16 mouse cellular contexts compared by ENCODE assay signal in genomic region chr10:37422612-37423011, GRCm38 (mm10).
DNase-seq lines count a peak whose midpoint lies in the region; ATAC-seq and TF ChIP-seq lines count a peak whose summit lies in the region.
"Had no signal": no experiment of that assay in that cellular context is flagged by ENCODE, and none has a peak within 500 bp of the region (broad histone marks: within the 10 kb centered on the region; RNA-seq: fewer than 3 reads in every experiment).

No protein-coding gene starts in this region.

- H3K9ac ChIP-seq in embryonic facial prominence, embryonic 14.5 days (ENCODE audit: low read depth, low read length) = no peak overlapping the region
- H3K9ac ChIP-seq in limb, embryonic 12.5 days (replicated peaks) = no peak overlapping the region
- no peak overlapping the region for H3K9ac ChIP-seq in limb, embryonic 14.5 days (ENCODE audit: low read depth, low read length, severe bottlenecking)
- H3K9ac ChIP-seq in hindbrain, embryonic 16.5 days (ENCODE audit: low read depth, low read length) = no peak overlapping the region
- H3K9ac ChIP-seq: embryonic facial prominence, embryonic 13.5 days; forebrain, embryonic 13.5 days had no signal

- peak; percentile 22; the same call in 1 of the 2 replicates for ATAC-seq in embryonic facial prominence, embryonic 14.5 days (ENCODE audit: low read depth)
- no peak for ATAC-seq in limb, embryonic 12.5 days (ENCODE audit: insufficient number of reproducible peaks, insufficient read depth, low FRiP score, low TSS enrichment, low read depth)
- peak; percentile 72 for ATAC-seq in limb, embryonic 14.5 days (ENCODE audit: low FRiP score, low read depth)
- no peak for ATAC-seq in hindbrain, embryonic 16.5 days
- ATAC-seq: forebrain, embryonic 13.5 days had no signal

- H3K4me3 ChIP-seq in embryonic facial prominence, embryonic 14.5 days (ENCODE audit: low read depth, low read length) = no peak overlapping the region
- no peak overlapping the region for H3K4me3 ChIP-seq in embryonic facial prominence, embryonic 10.5 days
- no peak overlapping the region for H3K4me3 ChIP-seq in limb, embryonic 12.5 days (replicated peaks)
- no peak overlapping the region for H3K4me3 ChIP-seq in limb, embryonic 10.5 days
- H3K4me3 ChIP-seq in limb, embryonic 14.5 days (replicated peaks; ENCODE audit: low read length) = no peak overlapping the region
- H3K4me3 ChIP-seq in hindbrain, embryonic 16.5 days (ENCODE audit: low read length) = no peak overlapping the region
- H3K4me3 ChIP-seq: embryonic facial prominence, embryonic 13.5 days; forebrain, embryonic 13.5 days had no signal

- no peaks in the 10 kb centered on the region for H3K27me3 ChIP-seq in embryonic facial prominence, embryonic 14.5 days (replicated peaks; ENCODE audit: control insufficient read depth, insufficient read depth, low read length)
- H3K27me3 ChIP-seq in embryonic facial prominence, embryonic 10.5 days (replicated peaks; ENCODE audit: low read depth, poor library complexity, severe bottlenecking) = no peaks in the 10 kb centered on the region
- H3K27me3 ChIP-seq in limb, embryonic 12.5 days = no peaks in the 10 kb centered on the region
- no peaks in the 10 kb centered on the region for H3K27me3 ChIP-seq in limb, embryonic 10.5 days (ENCODE audit: low read depth, poor library complexity, severe bottlenecking)
- H3K27me3 ChIP-seq in limb, embryonic 14.5 days (ENCODE audit: control insufficient read depth, insufficient read depth, low read length) = no peaks in the 10 kb centered on the region
- H3K27me3 ChIP-seq in hindbrain, embryonic 16.5 days (replicated peaks; ENCODE audit: control insufficient read depth, insufficient read depth, low read length) = no peaks in the 10 kb centered on the region
- H3K27me3 ChIP-seq: embryonic facial prominence, embryonic 13.5 days; forebrain, embryonic 13.5 days had no signal

- no peak overlapping the region for H3K4me2 ChIP-seq in embryonic facial prominence, embryonic 14.5 days (ENCODE audit: low read depth, low read length)
- no peak overlapping the region for H3K4me2 ChIP-seq in limb, embryonic 12.5 days
- no peak overlapping the region for H3K4me2 ChIP-seq in limb, embryonic 14.5 days (replicated peaks; ENCODE audit: low read depth, low read length, severe bottlenecking)
- H3K4me2 ChIP-seq in hindbrain, embryonic 16.5 days (ENCODE audit: low read length) = no peak overlapping the region
- H3K4me2 ChIP-seq: embryonic facial prominence, embryonic 13.5 days; forebrain, embryonic 13.5 days had no signal

- H3K27ac ChIP-seq in embryonic facial prominence, embryonic 14.5 days (replicated peaks; ENCODE audit: low read depth, low read length) = no peak overlapping the region
- no peak overlapping the region for H3K27ac ChIP-seq in embryonic facial prominence, embryonic 10.5 days (replicated peaks)
- 0 out of 2 replicates have a peak overlapping the region, but pooled peaks have one; percentile 31 for H3K27ac ChIP-seq in limb, embryonic 12.5 days
- no peak overlapping the region for H3K27ac ChIP-seq in limb, embryonic 10.5 days
- H3K27ac ChIP-seq in limb, embryonic 14.5 days (replicated peaks; ENCODE audit: low read depth, low read length) = no peak overlapping the region
- no peak overlapping the region for H3K27ac ChIP-seq in hindbrain, embryonic 16.5 days (ENCODE audit: low read depth, low read length)
- H3K27ac ChIP-seq: embryonic facial prominence, embryonic 13.5 days; forebrain, embryonic 13.5 days had no signal

- TF ChIP-seq POLR2A in limb, embryonic 14.5 days (IDR thresholded peaks at IDR 0.05; ENCODE audit: borderline replicate concordance, extremely low read depth, insufficient read depth, insufficient read length) = no peak

- H3K4me1 ChIP-seq in embryonic facial prominence, embryonic 14.5 days (ENCODE audit: control insufficient read depth, insufficient read depth, low read length) = peaks cover 3% of the 10 kb centered on the region; the same call in 1 of the 2 replicates
- peaks cover 3% of the 10 kb centered on the region; the same call in 1 of the 2 replicates for H3K4me1 ChIP-seq in embryonic facial prominence, embryonic 10.5 days
- H3K4me1 ChIP-seq in limb, embryonic 12.5 days (replicated peaks) = peaks cover 5% of the 10 kb centered on the region; the same call in 1 of the 2 replicates
- 0 out of 2 replicates have a peak, but pooled peaks cover 7% of the 10 kb centered on the region for H3K4me1 ChIP-seq in limb, embryonic 10.5 days
- no peaks in the 10 kb centered on the region for H3K4me1 ChIP-seq in limb, embryonic 14.5 days (ENCODE audit: control insufficient read depth, insufficient read depth, low read length)
- H3K4me1 ChIP-seq in hindbrain, embryonic 16.5 days (ENCODE audit: control insufficient read depth, insufficient read depth, low read depth, low read length) = no peaks in the 10 kb centered on the region
- H3K4me1 ChIP-seq: embryonic facial prominence, embryonic 13.5 days had no signal

- peak; percentile 80 for DNase-seq in embryonic facial prominence, embryonic 14.5 days (ENCODE audit: low spot score)
- DNase-seq in embryonic facial prominence, embryonic 10.5 days (ENCODE audit: low spot score) = no peak
- no peak for DNase-seq in limb, embryonic 10.5 days (ENCODE audit: low spot score)
- DNase-seq in embryo, embryonic 11.5 days (ENCODE audit: low read depth, low spot score) = peak; percentile 22
- peak; percentile 76 for DNase-seq in limb, embryonic 14.5 days (ENCODE audit: low spot score)
- no peak for DNase-seq in thymus, postnatal 10 days (ENCODE audit: low spot score in 2 of 2)
- DNase-seq: cerebellum, adult 2 months; left cerebral cortex, postnatal 4 days; lung, postnatal 36 days; midbrain, embryonic 14.5 days; right cerebral cortex, postnatal 4 days; thymus, postnatal 25 days had no signal

- H3K36me3 ChIP-seq in embryonic facial prominence, embryonic 14.5 days (ENCODE audit: control insufficient read depth, insufficient read depth, low read length) = no peaks in the 10 kb centered on the region
- no peaks in the 10 kb centered on the region for H3K36me3 ChIP-seq in embryonic facial prominence, embryonic 10.5 days (replicated peaks)
- no peaks in the 10 kb centered on the region for H3K36me3 ChIP-seq in limb, embryonic 12.5 days
- H3K36me3 ChIP-seq in limb, embryonic 10.5 days = no peaks in the 10 kb centered on the region
- H3K36me3 ChIP-seq in limb, embryonic 14.5 days (ENCODE audit: control insufficient read depth, insufficient read depth, low read length) = no peaks in the 10 kb centered on the region
- no peaks in the 10 kb centered on the region for H3K36me3 ChIP-seq in hindbrain, embryonic 16.5 days (ENCODE audit: control insufficient read depth, insufficient read depth, low read length)
- H3K36me3 ChIP-seq: embryonic facial prominence, embryonic 13.5 days had no signal

- 23% methylated on average over 2 of the region's 2 CpGs for WGBS in embryonic facial prominence, embryonic 14.5 days
- WGBS in embryonic facial prominence, embryonic 10.5 days = 62% methylated on average over 2 of the region's 2 CpGs
- WGBS in limb, embryonic 12.5 days = 45% methylated on average over 2 of the region's 2 CpGs
- WGBS in limb, embryonic 10.5 days = 74% methylated on average over 2 of the region's 2 CpGs
- 15% methylated on average over 2 of the region's 2 CpGs for WGBS in limb, embryonic 14.5 days
- WGBS in hindbrain, embryonic 16.5 days = 63% methylated on average over 2 of the region's 2 CpGs

- no peaks in the 10 kb centered on the region for H3K9me3 ChIP-seq in embryonic facial prominence, embryonic 14.5 days (ENCODE audit: control insufficient read depth, low read length)
- H3K9me3 ChIP-seq in embryonic facial prominence, embryonic 10.5 days = no peaks in the 10 kb centered on the region
- H3K9me3 ChIP-seq in limb, embryonic 12.5 days = no peaks in the 10 kb centered on the region
- H3K9me3 ChIP-seq in limb, embryonic 10.5 days (replicated peaks) = no peaks in the 10 kb centered on the region
- no peaks in the 10 kb centered on the region for H3K9me3 ChIP-seq in limb, embryonic 14.5 days (ENCODE audit: control insufficient read depth, low read length)
- no peaks in the 10 kb centered on the region for H3K9me3 ChIP-seq in hindbrain, embryonic 16.5 days (ENCODE audit: control insufficient read depth, low read length)
- H3K9me3 ChIP-seq: embryonic facial prominence, embryonic 13.5 days; forebrain, embryonic 13.5 days had no signal

Comparison
In these comparisons a context has a peak if more than half of its experiments do, and no peak if none do; other contexts are left out.
1. ATAC-seq: peak in embryonic facial prominence, embryonic 14.5 days (single experiment) and limb, embryonic 14.5 days (single experiment); none in limb, embryonic 12.5 days (single experiment) and hindbrain, embryonic 16.5 days (single experiment).
2. DNase-seq: peak in embryonic facial prominence, embryonic 14.5 days (single experiment), embryo, embryonic 11.5 days (single experiment) and limb, embryonic 14.5 days (single experiment); none in embryonic facial prominence, embryonic 10.5 days (single experiment), limb, embryonic 10.5 days (single experiment) and thymus, postnatal 10 days (0 of 2).